Mouse (Mus musculus): ENCODE data around the gene Hnrnpul1.

DNA sequence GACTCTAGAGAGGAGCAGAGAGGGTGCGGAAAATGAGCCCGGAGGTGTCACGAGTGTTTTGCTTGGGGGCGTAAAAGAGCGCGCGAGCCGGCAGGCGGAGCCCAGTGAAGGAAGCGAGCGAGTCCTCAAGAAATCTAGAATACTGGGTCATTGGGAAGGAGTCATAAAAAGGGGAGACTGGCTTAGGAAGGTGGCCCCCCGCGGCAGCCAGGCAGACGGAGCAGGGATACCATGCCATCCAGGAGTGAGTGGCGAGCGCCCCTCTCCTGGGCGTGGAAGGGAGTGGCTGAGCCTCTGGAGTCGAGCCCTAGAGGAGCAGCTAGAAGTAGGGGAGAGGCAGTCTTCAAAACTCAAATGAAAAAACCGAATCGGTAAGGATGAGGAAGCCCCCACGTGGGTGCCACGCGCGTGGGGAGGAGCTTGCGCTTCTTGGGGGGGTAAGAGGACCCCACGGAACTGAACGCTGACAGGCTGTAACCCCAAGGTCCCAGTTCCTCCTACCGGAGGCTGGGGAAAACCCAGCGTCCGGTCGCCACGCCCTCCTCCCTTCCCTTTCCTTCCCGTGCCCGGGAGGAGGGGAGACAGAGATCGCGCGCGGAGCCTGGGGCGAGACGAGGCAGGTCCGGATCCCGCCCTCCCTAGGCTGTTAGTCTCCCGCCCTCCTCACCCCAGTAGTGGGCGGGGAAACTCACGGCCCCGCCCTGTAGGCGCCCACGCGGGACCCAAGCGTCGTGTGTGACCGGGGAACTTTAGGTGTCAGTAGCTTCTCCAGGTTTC is 65.6 kb downstream of the Hnrnpul1 start:
- TF ChIP-seq CTCF (IDR thresholded peaks at IDR 0.05), result peak; percentile 35
- TF ChIP-seq EP300 (IDR thresholded peaks at IDR 0.05), result peak; percentile 47; the same call in 1 of the 2 replicates

Measured in lung, postnatal 0 days (tissue).